Mouse (Mus musculus) lung, adult 2 months (tissue): ENCODE data around the gene Itgae. TPM values are rescaled to one million over a fixed set of nuclear protein-coding genes. Genes with fewer than 3 reads are reported as not detected.

ENCODE experiments used
- DNase-seq: peaks from one replicate; pipeline ENCODE4 v3.0.0; 2022
- H3K4me1 ChIP-seq: fragments of 200-500 bp; 2 replicates; pipeline ENCODE4 v1.6.1; 2011; ENCODE audit warnings: low read length; ENCODE audit not compliant: control insufficient read depth, insufficient read depth
- H3K4me3 ChIP-seq: fragments of 200-500 bp; replicated peaks from 2 replicates; pipeline ENCODE3; 2011; ENCODE audit warnings: low read depth, mild to moderate bottlenecking, control low read depth, low read length; ENCODE audit errors: extremely low read depth
- CTCF ChIP-seq: fragments of 200-500 bp; IDR thresholded peaks from 2 replicates; pipeline ENCODE4 v1.5.1; 2011; ENCODE audit warnings: mild to moderate bottlenecking, low read length, control low read depth; ENCODE audit not compliant: insufficient read depth
- POLR2A ChIP-seq: fragments of 200-500 bp; IDR thresholded peaks from 2 replicates; pipeline ENCODE4 v1.6.1; 2011; ENCODE audit warnings: low read depth, mild to moderate bottlenecking, control low read depth, low read length, borderline replicate concordance; ENCODE audit errors: extremely low read depth
- WGBS: fragments of 180-500 bp; shearing (Covaris S2); methylation state at CpG from one replicate; pipeline ENCODE4 v1.1.7; 2018; 5-methylcytosine and 5-hydroxymethylcytosine counted together
- polyA plus RNA-seq: library from polyadenylated mRNA; depleted of rRNA; stranded (reverse); fragments of >200 nt; gene quantifications from 2 replicates; pipeline ENCODE4 v1.2.3, GENCODE M21; 2012; rRNA removed

The Itgae gene
- polyA plus RNA-seq, result 3.8 and 4.3 TPM in 2 replicates

- no peak for DNase-seq
- WGBS, result 70% methylated on average over 4 of the region's 4 CpGs
- TF ChIP-seq POLR2A (no peak), CTCF (no peak)
- no peaks in the 10 kb centered on the region for H3K4me1 ChIP-seq
- H3K4me3 ChIP-seq, result no peak within 1 kb of the TSS
Observed at GRCm38 (mm10) chr11:73090283-73090682, at the start of gene Itgae. Gene Itgae, plus strand, starts transcription at chr11:73090583.

GRCm38 (mm10) chr11:73044229-73044755 is 46.1 kb upstream of the Itgae start:
- Histone ChIP-seq H3K4me3 (no peak overlapping the region), H3K4me1 (peaks cover 4% of the 10 kb centered on the region)
- no peak for TF ChIP-seq CTCF
- no peak for TF ChIP-seq POLR2A
- 35% methylated on average over 6 of the region's 6 CpGs for WGBS
- DNase-seq, result no peak

- WGBS, result 67% methylated on average over 4 of the region's 4 CpGs
- peaks cover 4% of the 10 kb centered on the region for H3K4me1 ChIP-seq
- H3K4me3 ChIP-seq, result no peak overlapping the region
- DNase-seq, result no peak
- TF ChIP-seq POLR2A, result no peak
- no peak for TF ChIP-seq CTCF
Observed at GRCm38 (mm10) chr11:73044789-73045188, 45.6 kb upstream of the Itgae start.

- under 1% methylated on average over 39 of the region's 39 CpGs for WGBS
- H3K4me1 ChIP-seq, result peaks cover 4% of the 10 kb centered on the region
- peak; percentile 92 for DNase-seq
- TF ChIP-seq CTCF (peak; percentile 47), POLR2A (peak; percentile 44; the same call in 1 of the 2 replicates)
- peak within 1 kb of the TSS; percentile 81 for H3K4me3 ChIP-seq
Observed at GRCm38 (mm10) chr11:73047542-73047996, 42.8 kb upstream of the Itgae start, which contains the start of gene Ncbp3. Gene Ncbp3, plus strand, starts transcription at chr11:73047783.

- Histone ChIP-seq H3K4me3 (peak overlapping the region; percentile 81), H3K4me1 (peaks cover 4% of the 10 kb centered on the region)
- WGBS, result 2% methylated on average over 55 of the region's 55 CpGs
- DNase-seq, result no peak
- TF ChIP-seq POLR2A, result no peak
- no peak for TF ChIP-seq CTCF
Observed at GRCm38 (mm10) chr11:73048030-73048876, 42.1 kb upstream of the Itgae start.

GRCm38 (mm10) chr11:73049335-73049734 is 41.0 kb upstream of the Itgae start:
- DNase-seq, result peak; percentile 72
- no peak overlapping the region for H3K4me3 ChIP-seq
- H3K4me1 ChIP-seq, result peaks cover 4% of the 10 kb centered on the region
- TF ChIP-seq POLR2A (no peak), CTCF (peak; percentile 81)
- 5% methylated on average over 4 of the region's 4 CpGs for WGBS

- no peak for TF ChIP-seq CTCF
- no peak for TF ChIP-seq POLR2A
- no peak for DNase-seq
- Histone ChIP-seq H3K4me3 (no peak overlapping the region), H3K4me1 (peaks cover 4% of the 10 kb centered on the region)
- 87% methylated on average over 1 of the region's 1 CpGs for WGBS
Observed at GRCm38 (mm10) chr11:73052795-73053194, 37.6 kb upstream of the Itgae start.

- no peak overlapping the region for H3K4me3 ChIP-seq
- H3K4me1 ChIP-seq, result no peaks in the 10 kb centered on the region
- no peak for DNase-seq
- WGBS, result 62% methylated on average over 5 of the region's 5 CpGs
- no peak for TF ChIP-seq POLR2A
- no peak for TF ChIP-seq CTCF
Observed at GRCm38 (mm10) chr11:73057701-73058100, 32.7 kb upstream of the Itgae start.

GRCm38 (mm10) chr11:73059630-73060029 is 30.8 kb upstream of the Itgae start:
- Histone ChIP-seq H3K4me3 (no peak overlapping the region), H3K4me1 (no peaks in the 10 kb centered on the region)
- no peak for TF ChIP-seq CTCF
- no peak for TF ChIP-seq POLR2A
- 73% methylated on average over 3 of the region's 3 CpGs for WGBS
- DNase-seq, result no peak

- no peak overlapping the region for H3K4me3 ChIP-seq
- TF ChIP-seq CTCF (no peak), POLR2A (no peak)
- no peak for DNase-seq
- 73% methylated on average over 3 of the region's 3 CpGs for WGBS
- H3K4me1 ChIP-seq, result no peaks in the 10 kb centered on the region
Observed at GRCm38 (mm10) chr11:73061413-73061812, 29.0 kb upstream of the Itgae start.

GRCm38 (mm10) chr11:73071839-73072238 is 18.5 kb upstream of the Itgae start:
- 83% methylated on average over 3 of the region's 3 CpGs for WGBS
- DNase-seq, result no peak
- TF ChIP-seq CTCF (peak; percentile 53), POLR2A (no peak)
- no peaks in the 10 kb centered on the region for H3K4me1 ChIP-seq
- H3K4me3 ChIP-seq, result no peak overlapping the region
